Mouse (Mus musculus) frontal cortex, postnatal 10 days (tissue): Measurements from ENCODE around the gene Kif18a.

ENCODE experiments used
- DNase-seq, 2 experiments: peaks; one replicate each; pipeline ENCODE4 v3.0.0; 2022; ENCODE audit warnings: low spot score in 2 of 2, mixed read lengths in 1 of 2

Gene Kif18a

DNA sequence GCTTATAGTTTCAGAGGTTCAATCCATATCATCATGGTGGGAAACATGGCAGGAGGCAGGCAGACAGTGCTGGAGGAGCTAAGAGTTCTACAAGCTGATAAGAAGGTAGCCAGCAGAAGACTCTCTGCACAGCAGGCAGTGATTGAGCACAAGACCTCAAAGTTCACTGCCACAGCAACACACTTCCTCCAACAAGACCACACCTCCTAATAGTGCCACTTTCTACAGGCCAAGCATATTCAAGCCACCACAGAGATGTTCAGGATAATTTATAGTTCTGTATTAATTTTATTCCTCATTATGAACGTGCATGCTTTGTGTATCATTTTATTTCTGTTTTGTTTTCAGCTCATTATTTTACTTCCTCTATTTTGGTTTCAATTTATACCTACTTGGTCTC lies 85.4 kb downstream of the Kif18a start:
- no peak for DNase-seq

DNA sequence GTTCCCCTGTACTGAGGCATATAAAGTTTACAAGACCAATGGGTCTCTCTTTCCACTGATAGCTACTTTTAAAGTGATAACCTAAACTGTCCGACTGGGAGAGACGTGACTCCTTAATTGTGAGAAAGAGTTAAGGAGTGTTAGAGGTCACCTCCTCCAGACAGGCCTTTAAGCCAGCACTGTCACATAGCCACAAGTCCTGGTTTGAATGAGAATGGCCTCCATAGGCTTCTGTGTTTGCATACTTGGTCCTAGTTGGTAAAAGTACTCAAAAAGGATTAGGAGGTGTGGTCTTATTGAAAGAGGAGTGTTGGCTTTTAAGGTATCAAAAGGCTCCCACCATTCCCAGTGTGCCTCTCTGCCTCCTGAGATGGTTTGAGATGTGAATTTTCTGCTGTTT lies 94.3 kb downstream of the Kif18a start:
- no peak for DNase-seq

DNA sequence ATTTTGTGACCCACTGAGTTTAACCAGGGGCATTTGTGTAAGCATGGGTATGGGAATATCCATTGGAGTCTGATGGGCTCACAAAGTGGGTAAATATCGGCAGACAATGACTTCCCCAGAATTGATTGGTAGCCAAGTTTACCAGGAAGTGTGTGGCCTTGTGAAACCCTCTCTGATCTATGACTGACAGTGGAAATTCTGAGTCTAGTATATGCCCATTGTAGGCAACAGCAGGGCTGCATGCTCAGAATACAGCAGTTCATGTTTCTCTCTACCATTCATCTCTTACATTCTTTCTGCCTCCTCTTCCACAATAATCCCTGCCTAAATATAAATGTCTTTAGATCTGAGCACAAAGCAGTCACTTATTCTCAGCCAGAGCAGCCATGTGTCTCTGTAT lies 103.5 kb downstream of the Kif18a start:
- no peak for DNase-seq

DNA sequence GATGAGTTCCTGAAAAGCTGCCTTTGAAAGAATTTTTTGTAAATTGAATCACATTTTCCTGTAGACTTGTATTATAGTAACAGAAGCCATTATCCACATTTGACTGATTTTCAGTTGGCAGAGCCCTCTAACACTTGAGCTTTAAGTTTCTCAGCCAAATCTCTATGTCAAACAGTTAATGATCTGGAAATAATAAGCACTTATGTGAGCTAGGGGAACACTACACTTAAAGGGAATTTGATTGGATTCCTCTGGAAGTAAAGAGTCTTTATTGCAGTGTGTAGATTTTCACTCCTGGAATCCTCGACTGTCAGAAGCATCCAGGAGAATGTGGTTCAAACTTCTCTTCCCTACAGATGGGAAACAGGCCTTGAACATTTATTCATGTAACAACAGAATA lies 105.7 kb downstream of the Kif18a start:
- no peak for DNase-seq

DNA sequence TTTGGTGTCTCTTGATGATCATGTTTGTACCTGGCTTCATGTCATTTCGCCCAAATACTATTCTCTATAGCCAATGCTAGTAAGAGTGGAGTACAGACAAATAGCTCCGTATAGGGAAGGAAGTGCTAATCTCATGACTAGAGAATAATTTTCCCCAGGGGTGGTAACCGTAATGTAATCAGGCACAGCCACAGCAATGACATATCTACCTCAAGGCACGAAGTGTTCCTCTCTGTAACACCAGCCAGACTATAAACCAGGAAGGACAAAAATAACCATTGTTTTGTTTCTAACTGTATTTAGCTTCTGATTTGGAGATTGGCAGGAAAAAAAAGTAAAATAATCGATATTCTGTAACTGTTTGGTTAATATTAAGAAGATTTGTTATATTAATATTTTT lies 108.2 kb downstream of the Kif18a start:
- DNase-seq = no peak

DNA sequence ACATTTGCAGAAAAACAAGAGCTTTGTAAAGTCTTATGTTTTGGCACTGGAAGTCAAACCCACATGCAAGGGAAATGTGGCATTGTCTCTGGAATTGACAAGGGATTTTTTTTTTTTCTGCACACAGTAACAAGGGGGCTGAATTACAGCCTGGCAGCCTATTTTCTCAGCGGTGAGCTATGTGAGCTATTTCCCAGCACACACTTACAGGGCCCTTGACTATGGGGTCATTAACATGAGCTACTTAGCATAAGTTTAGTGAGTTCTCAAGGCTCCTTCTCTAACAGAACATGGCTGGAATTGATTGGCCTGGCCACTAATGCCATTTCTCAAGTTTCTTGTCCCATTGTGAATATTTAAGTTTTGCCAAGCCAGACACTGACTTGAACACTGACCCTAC lies 109.4 kb downstream of the Kif18a start:
- DNase-seq = no peak
